Mouse (Mus musculus) forebrain, embryonic 15.5 days (tissue): ENCODE results near the gene Entpd4b. TPM values are rescaled to one million over a fixed set of nuclear protein-coding genes. Genes with fewer than 3 reads are reported as not detected.
"Not testable (repeated sequence)": the region's sequence is repeated elsewhere in the genome, so short reads cannot be mapped to it uniquely, and the experiment has no call there.

Source experiments
- ATAC-seq: fragments of 200-750 bp; cut with Nextera tagmentation; replicated peaks from 2 replicates; pipeline ENCODE4 v1.8.0; 2017; ENCODE audit warnings: mild to moderate bottlenecking, moderate TSS enrichment, moderate library complexity
- H3K27ac ChIP-seq: fragments of 300-500 bp; sonication (generic); replicated peaks from 2 replicates; pipeline ENCODE4 v1.5.1; 2015; ENCODE audit warnings: mild to moderate bottlenecking, inconsistent platforms
- H3K27me3 ChIP-seq: fragments of 300-500 bp; sonication (generic); 2 replicates; pipeline ENCODE4 v1.6.1; 2015; ENCODE audit warnings: inconsistent platforms
- H3K36me3 ChIP-seq: fragments of 300-500 bp; sonication (generic); 2 replicates; pipeline ENCODE4 v1.6.1; 2015; ENCODE audit warnings: mild to moderate bottlenecking, inconsistent platforms
- H3K4me1 ChIP-seq: fragments of 300-500 bp; sonication (generic); 2 replicates; pipeline ENCODE4 v1.6.1; 2015; ENCODE audit warnings: inconsistent platforms
- H3K4me2 ChIP-seq: fragments of 300-500 bp; sonication (generic); replicated peaks from 2 replicates; pipeline ENCODE4 v1.6.1; 2015; ENCODE audit warnings: mild to moderate bottlenecking, inconsistent platforms
- H3K4me3 ChIP-seq: fragments of 300-500 bp; sonication (generic); 2 replicates; pipeline ENCODE4 v1.5.1; 2015; ENCODE audit warnings: mild to moderate bottlenecking, inconsistent platforms
- H3K9ac ChIP-seq: fragments of 300-500 bp; sonication (generic); replicated peaks from 2 replicates; pipeline ENCODE4 v1.6.1; 2015; ENCODE audit warnings: mild to moderate bottlenecking, inconsistent platforms
- H3K9me3 ChIP-seq: fragments of 300-500 bp; sonication (generic); 2 replicates; pipeline ENCODE4 v1.6.1; 2016; ENCODE audit warnings: inconsistent platforms
- WGBS: fragments of 180-500 bp; shearing (Covaris S2); methylation state at CpG from one replicate; pipeline ENCODE4 v1.1.7; 2015; ENCODE audit warnings: mixed read lengths; 5-methylcytosine and 5-hydroxymethylcytosine counted together
- polyA plus RNA-seq: library from polyadenylated mRNA; unstranded; fragments of >200 nt; fragmentation: Nextera tagmentation; extraction: Ambion mirVana; gene quantifications from 2 replicates; pipeline ENCODE4 v1.2.1, GENCODE M21; 2015

Entpd4b gene
- polyA plus RNA-seq, 1 experiment from 2014 or later, result 9.7 TPM

DNA sequence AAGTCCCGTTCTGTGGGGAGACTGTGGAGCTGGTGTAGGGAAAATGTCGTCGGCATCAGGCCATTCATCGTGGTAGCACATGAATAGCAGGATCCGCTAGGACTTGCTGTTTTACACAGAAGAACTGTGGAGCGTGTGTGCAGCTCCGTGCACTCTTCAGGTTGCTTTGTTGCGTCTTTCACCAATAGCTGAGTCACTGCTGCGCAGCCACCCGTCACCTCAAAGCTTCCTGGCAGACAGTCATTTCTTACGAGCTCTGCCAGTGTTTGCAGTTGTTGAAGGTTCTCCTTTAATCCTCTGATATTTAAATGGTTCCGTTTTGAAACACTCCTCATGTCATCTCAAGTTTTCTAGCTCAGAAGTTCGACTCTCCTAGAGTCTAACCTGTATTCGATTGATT lies 2.3 kb downstream of the Entpd4b start:
- not testable (repeated sequence) for H3K27ac ChIP-seq, H3K27me3 ChIP-seq, H3K4me1 ChIP-seq, ATAC-seq, H3K36me3 ChIP-seq, H3K9ac ChIP-seq, H3K4me2 ChIP-seq, H3K4me3 ChIP-seq, H3K9me3 ChIP-seq
- no CpG with 5 or more reads among the region's 14 CpGs for WGBS

Other genes with a start within 250 kb of the Entpd4b start
- not detected in 2 replicates for gene Gm16867, start 52.1 kb upstream of the Entpd4b start, polyA plus RNA-seq
- gene Gm27179, start 42.9 kb upstream of the Entpd4b start, polyA plus RNA-seq, result not detected in 2 replicates